Mouse (Mus musculus) heart, embryonic 10.5 days (tissue): Measurements from ENCODE around the gene Ndufaf5. TPM values are rescaled to one million over a fixed set of nuclear protein-coding genes. Genes with fewer than 3 reads are reported as not detected.
"Not testable (repeated sequence)": the region's sequence is repeated elsewhere in the genome, so short reads cannot be mapped to it uniquely, and the experiment has no call there.

ENCODE experiments used
- DNase-seq: peaks from one replicate; pipeline ENCODE4 v3.0.0-alpha.2; 2017; ENCODE audit warnings: low spot score
- H3K27ac ChIP-seq: fragments of 300-500 bp; sonication (generic); 2 replicates; pipeline ENCODE4 v1.5.1; 2016; ENCODE audit warnings: mild to moderate bottlenecking
- H3K27me3 ChIP-seq: fragments of 300-500 bp; sonication (generic); 2 replicates; pipeline ENCODE4 v1.6.1; 2016; ENCODE audit warnings: mild to moderate bottlenecking; ENCODE audit not compliant: poor library complexity, insufficient read depth, severe bottlenecking
- H3K36me3 ChIP-seq: fragments of 300-500 bp; sonication (generic); 2 replicates; pipeline ENCODE4 v1.6.1; 2016; ENCODE audit warnings: mild to moderate bottlenecking, moderate library complexity
- H3K4me1 ChIP-seq: fragments of 300-500 bp; sonication (generic); 2 replicates; pipeline ENCODE4 v1.6.1; 2016; ENCODE audit warnings: mild to moderate bottlenecking
- H3K4me3 ChIP-seq: fragments of 300-500 bp; sonication (generic); 2 replicates; pipeline ENCODE4 v1.5.1; 2016; ENCODE audit warnings: mild to moderate bottlenecking, moderate library complexity
- H3K9me3 ChIP-seq: fragments of 300-500 bp; sonication (generic); 2 replicates; pipeline ENCODE4 v1.6.1; 2016; ENCODE audit warnings: mild to moderate bottlenecking, moderate library complexity
- WGBS: fragments of 180-500 bp; shearing (Covaris S2); methylation state at CpG from one replicate; pipeline ENCODE4 v1.1.7; 2016; 5-methylcytosine and 5-hydroxymethylcytosine counted together
- polyA plus RNA-seq: library from polyadenylated mRNA; unstranded; fragments of >200 nt; fragmentation: Nextera tagmentation; extraction: Ambion mirVana; gene quantifications from 2 replicates; pipeline ENCODE4 v1.2.1, GENCODE M21; 2016

The Ndufaf5 gene
- polyA plus RNA-seq = 31.3 and 36.5 TPM in 2 replicates

- peaks cover 25% of the 10 kb centered on the region for H3K36me3 ChIP-seq
- H3K4me3 ChIP-seq = peak within 1 kb of the TSS; percentile 89
- H3K4me1 ChIP-seq = peaks cover 8% of the 10 kb centered on the region; the same call in 1 of the 2 replicates
- no peaks in the 10 kb centered on the region for H3K27me3 ChIP-seq
- peak within 1 kb of the TSS; percentile 90 for H3K27ac ChIP-seq
- WGBS = under 1% methylated on average over 43 of the region's 43 CpGs
- peak; percentile 97 for DNase-seq
- H3K9me3 ChIP-seq = no peaks in the 10 kb centered on the region
Measured at GRCm38 (mm10) chr2:140170127-140170802, at the start of gene Ndufaf5, which contains the start of gene Esf1. Gene Ndufaf5, plus strand, starts transcription at chr2:140170649. Gene Esf1, minus strand, starts transcription at chr2:140170564.

GRCm38 (mm10) chr2:140125516-140125915, 44.9 kb upstream of the Ndufaf5 start:
- H3K36me3 ChIP-seq = peaks cover 84% of the 10 kb centered on the region
- no peaks in the 10 kb centered on the region for H3K4me1 ChIP-seq
- H3K4me3 ChIP-seq = no peak overlapping the region
- DNase-seq = no peak
- H3K27me3 ChIP-seq = no peaks in the 10 kb centered on the region
- no peak overlapping the region for H3K27ac ChIP-seq
- H3K9me3 ChIP-seq = no peaks in the 10 kb centered on the region
- WGBS = 87% methylated on average over 2 of the region's 2 CpGs

GRCm38 (mm10) chr2:140151743-140152142, 18.7 kb upstream of the Ndufaf5 start, which contains the start of gene Gm17374:
Gene Gm17374, plus strand, starts transcription at chr2:140152043.
- H3K4me1 ChIP-seq, H3K9me3 ChIP-seq, H3K4me3 ChIP-seq, DNase-seq, H3K27ac ChIP-seq, H3K27me3 ChIP-seq: not testable (repeated sequence)
- peaks cover 64% of the 10 kb centered on the region for H3K36me3 ChIP-seq
- 91% methylated on average over 4 of the region's 4 CpGs for WGBS

- Histone ChIP-seq H3K4me3 (no peak overlapping the region), H3K36me3 (peaks cover 45% of the 10 kb centered on the region), H3K27me3 (no peaks in the 10 kb centered on the region), H3K4me1 (no peaks in the 10 kb centered on the region), H3K27ac (no peak overlapping the region), H3K9me3 (no peaks in the 10 kb centered on the region)
- WGBS = 78% methylated on average over 3 of the region's 3 CpGs
- no peak for DNase-seq
Measured at GRCm38 (mm10) chr2:140159186-140159730, 11.2 kb upstream of the Ndufaf5 start.

GRCm38 (mm10) chr2:140163351-140163854, 7.0 kb upstream of the Ndufaf5 start:
- H3K27ac ChIP-seq = no peak overlapping the region
- peaks cover 43% of the 10 kb centered on the region for H3K36me3 ChIP-seq

GRCm38 (mm10) chr2:140169057-140169456, 1.4 kb upstream of the Ndufaf5 start:
- 81% methylated on average over 1 of the region's 1 CpGs for WGBS
- no peaks in the 10 kb centered on the region for H3K9me3 ChIP-seq
- peak overlapping the region; percentile 89; the same call in 1 of the 2 replicates for H3K4me3 ChIP-seq
- peaks cover 8% of the 10 kb centered on the region; the same call in 1 of the 2 replicates for H3K4me1 ChIP-seq
- H3K36me3 ChIP-seq = peaks cover 32% of the 10 kb centered on the region
- no peak for DNase-seq
- no peaks in the 10 kb centered on the region for H3K27me3 ChIP-seq
- H3K27ac ChIP-seq = no peak overlapping the region

More at GRCm38 (mm10) chr2:140163351-140163854, 7.0 kb upstream of the Ndufaf5 start:
- Histone ChIP-seq H3K9me3 (no peaks in the 10 kb centered on the region), H3K4me3 (no peak overlapping the region), H3K27me3 (no peaks in the 10 kb centered on the region), H3K4me1 (no peaks in the 10 kb centered on the region)
- WGBS = 88% methylated on average over 5 of the region's 5 CpGs
- DNase-seq = no peak

- Histone ChIP-seq H3K27me3 (no peaks in the 10 kb centered on the region), H3K9me3 (no peaks in the 10 kb centered on the region), H3K4me1 (peaks cover 8% of the 10 kb centered on the region; the same call in 1 of the 2 replicates), H3K27ac (peak overlapping the region; percentile 90), H3K36me3 (peaks cover 25% of the 10 kb centered on the region), H3K4me3 (peak overlapping the region; percentile 89)
- DNase-seq = no peak
- 8% methylated on average over 28 of the region's 28 CpGs for WGBS
Measured at GRCm38 (mm10) chr2:140170803-140171553, 529 bp downstream of the Ndufaf5 start.

GRCm38 (mm10) chr2:140185685-140186210, 15.3 kb downstream of the Ndufaf5 start:
- 90% methylated on average over 3 of the region's 3 CpGs for WGBS
- H3K27me3 ChIP-seq, H3K4me1 ChIP-seq, DNase-seq, H3K4me3 ChIP-seq, H3K27ac ChIP-seq, H3K9me3 ChIP-seq: not testable (repeated sequence)
- peaks cover 55% of the 10 kb centered on the region for H3K36me3 ChIP-seq

GRCm38 (mm10) chr2:140200713-140201112, 30.3 kb downstream of the Ndufaf5 start:
- no peak for DNase-seq
- no peak overlapping the region for H3K4me3 ChIP-seq
- H3K36me3 ChIP-seq = peaks cover 42% of the 10 kb centered on the region
- H3K4me1 ChIP-seq = peaks cover 12% of the 10 kb centered on the region
- WGBS = 78% methylated on average over 2 of the region's 2 CpGs
- H3K27ac ChIP-seq = no peak overlapping the region
- no peaks in the 10 kb centered on the region for H3K9me3 ChIP-seq
- H3K27me3 ChIP-seq = no peaks in the 10 kb centered on the region

GRCm38 (mm10) chr2:140202573-140202972, 32.1 kb downstream of the Ndufaf5 start:
- DNase-seq = no peak
- Histone ChIP-seq H3K27me3 (no peaks in the 10 kb centered on the region), H3K4me3 (peak overlapping the region; percentile 32; the same call in 1 of the 2 replicates), H3K4me1 (peaks cover 12% of the 10 kb centered on the region), H3K36me3 (peaks cover 34% of the 10 kb centered on the region), H3K9me3 (no peaks in the 10 kb centered on the region), H3K27ac (peak overlapping the region; percentile 29; the same call in 1 of the 2 replicates)
- WGBS = 49% methylated on average over 5 of the region's 5 CpGs

GRCm38 (mm10) chr2:140203756-140204155, 33.3 kb downstream of the Ndufaf5 start:
- H3K27me3 ChIP-seq = no peaks in the 10 kb centered on the region
- no peak overlapping the region for H3K4me3 ChIP-seq
- WGBS = 91% methylated on average over 7 of the region's 7 CpGs
- DNase-seq = no peak
- peaks cover 30% of the 10 kb centered on the region for H3K36me3 ChIP-seq
- no peak overlapping the region for H3K27ac ChIP-seq
- H3K9me3 ChIP-seq = no peaks in the 10 kb centered on the region
- peaks cover 12% of the 10 kb centered on the region for H3K4me1 ChIP-seq

- Histone ChIP-seq H3K36me3 (no peaks in the 10 kb centered on the region), H3K9me3 (no peaks in the 10 kb centered on the region), H3K4me3 (no peak overlapping the region), H3K4me1 (peaks cover 8% of the 10 kb centered on the region), H3K27ac (no peak overlapping the region), H3K27me3 (no peaks in the 10 kb centered on the region)
- 88% methylated on average over 4 of the region's 4 CpGs for WGBS
- DNase-seq = no peak
Measured at GRCm38 (mm10) chr2:140214519-140215027, 44.1 kb downstream of the Ndufaf5 start.
